ENCODE assay signal across 10 mouse cellular contexts in the genomic region with DNA sequence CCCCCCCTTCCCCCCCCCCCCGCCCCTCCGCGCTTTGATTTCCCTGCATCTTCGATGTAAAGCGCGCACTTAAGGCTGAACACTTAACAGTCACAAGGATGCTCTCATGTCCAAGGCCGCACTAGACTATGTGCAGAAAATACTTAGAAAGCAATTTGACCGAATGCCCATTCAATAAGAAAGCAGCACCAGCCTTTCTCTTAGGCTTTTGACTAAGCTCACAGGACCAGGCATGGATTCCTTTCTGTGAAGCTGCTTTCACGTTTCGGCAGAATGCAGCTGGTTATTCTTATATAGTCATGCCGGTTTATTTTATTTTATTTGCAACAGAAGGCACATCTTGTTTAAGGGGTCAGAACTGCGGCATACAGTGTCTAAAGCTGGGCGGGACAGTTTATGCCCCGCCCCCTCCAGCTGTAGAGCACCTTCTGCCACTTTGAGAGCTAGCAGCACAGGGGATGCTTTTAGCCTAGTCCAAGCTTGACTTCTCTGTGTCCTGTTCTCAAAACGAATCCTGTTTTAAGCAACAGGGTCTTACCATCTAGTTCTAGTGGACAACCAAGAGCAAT. TPM values are rescaled to one million over a fixed set of nuclear protein-coding genes. Genes with fewer than 3 reads are reported as not detected.
DNase-seq lines count a peak whose midpoint lies in the region; ATAC-seq and TF ChIP-seq lines count a peak whose summit lies in the region.
"Had no signal": no experiment of that assay in that cellular context is flagged by ENCODE, and none has a peak within 500 bp of the region (broad histone marks: within the 10 kb centered on the region; RNA-seq: fewer than 3 reads in every experiment).

No protein-coding gene starts in this region.

- WGBS in forebrain, embryonic 14.5 days = 18% methylated on average over 15 of the region's 15 CpGs
- 23% methylated on average over 15 of the region's 15 CpGs for WGBS in liver, embryonic 15.5 days (ENCODE audit: insufficient replicate concordance)
- WGBS in stomach, postnatal 0 days = 19% methylated on average over 15 of the region's 15 CpGs

- H3K4me1 ChIP-seq in forebrain, embryonic 14.5 days (ENCODE audit: control insufficient read depth, insufficient read depth, low read length) = no peaks in the 10 kb centered on the region
- H3K4me1 ChIP-seq in liver, embryonic 15.5 days (replicated peaks) = no peaks in the 10 kb centered on the region
- H3K4me1 ChIP-seq in stomach, postnatal 0 days (replicated peaks; ENCODE audit: control insufficient read depth, insufficient read depth) = no peaks in the 10 kb centered on the region

- H3K4me2 ChIP-seq in forebrain, embryonic 14.5 days (ENCODE audit: low read length) = peak overlapping the region; percentile 34
- peak overlapping the region; percentile 9; the same call in 1 of the 2 replicates for H3K4me2 ChIP-seq in liver, embryonic 15.5 days
- peak overlapping the region; percentile 29 for H3K4me2 ChIP-seq in stomach, postnatal 0 days (replicated peaks; ENCODE audit: low read depth)

- H3K4me3 ChIP-seq in forebrain, embryonic 14.5 days (ENCODE audit: low read depth, low read length) = peak overlapping the region; percentile 17
- H3K4me3 ChIP-seq in liver, embryonic 15.5 days (replicated peaks) = no peak overlapping the region
- H3K4me3 ChIP-seq in stomach, postnatal 0 days (ENCODE audit: low read depth, low read length) = no peak overlapping the region
- H3K4me3 ChIP-seq: gastrocnemius, adult 2 months had no signal

- TF ChIP-seq EP300 in stomach, postnatal 0 days (optimal IDR thresholded peaks at IDR 0.05) = no peak

- no peaks in the 10 kb centered on the region for H3K9me3 ChIP-seq in forebrain, embryonic 14.5 days (replicated peaks; ENCODE audit: control insufficient read depth, low read length)
- H3K9me3 ChIP-seq in liver, embryonic 15.5 days (replicated peaks) = no peaks in the 10 kb centered on the region
- no peaks in the 10 kb centered on the region for H3K9me3 ChIP-seq in stomach, postnatal 0 days (ENCODE audit: control insufficient read depth, low read length)

- peaks cover 3% of the 10 kb centered on the region; the same call in 1 of the 2 replicates for H3K27me3 ChIP-seq in forebrain, embryonic 14.5 days (replicated peaks; ENCODE audit: control insufficient read depth, insufficient read depth, low read length)
- no peaks in the 10 kb centered on the region for H3K27me3 ChIP-seq in liver, embryonic 15.5 days
- H3K27me3 ChIP-seq in stomach, postnatal 0 days (ENCODE audit: control insufficient read depth, insufficient read depth, low read length) = no peaks in the 10 kb centered on the region

- H3K9ac ChIP-seq in forebrain, embryonic 14.5 days (ENCODE audit: low read length) = no peak overlapping the region
- no peak overlapping the region for H3K9ac ChIP-seq in liver, embryonic 15.5 days
- H3K9ac ChIP-seq in stomach, postnatal 0 days (ENCODE audit: low read length) = no peak overlapping the region

- H3K36me3 ChIP-seq in forebrain, embryonic 14.5 days (ENCODE audit: control insufficient read depth, insufficient read depth, low read length) = no peaks in the 10 kb centered on the region
- no peaks in the 10 kb centered on the region for H3K36me3 ChIP-seq in liver, embryonic 15.5 days (replicated peaks)
- no peaks in the 10 kb centered on the region for H3K36me3 ChIP-seq in stomach, postnatal 0 days (ENCODE audit: control insufficient read depth, insufficient read depth, low read length)

- peak; percentile 2 for DNase-seq in lung, postnatal 14 days
- no peak for DNase-seq in lung, postnatal 25 days (ENCODE audit: low spot score)
- peak; percentile 42 for DNase-seq in forebrain, embryonic 14.5 days (ENCODE audit: low spot score)
- no peak for DNase-seq in stomach, postnatal 0 days (ENCODE audit: low spot score)
- DNase-seq in cerebellum, adult 9-10 months = no peak
- no peak for DNase-seq in cerebellum, postnatal 4 days (ENCODE audit: low spot score in 2 of 2)
- no peak for DNase-seq in c-Kit-positive CD71-positive TER-119-positive erythroid progenitor cells, embryonic 14.5 days (ENCODE audit: low spot score)
- DNase-seq: gastrocnemius, adult 2 months had no signal

- no peak for TF ChIP-seq CTCF in stomach, postnatal 0 days (IDR thresholded peaks at IDR 0.05; ENCODE audit: low read depth)

- H3K27ac ChIP-seq in forebrain, embryonic 14.5 days (ENCODE audit: low read depth, low read length) = no peak overlapping the region
- H3K27ac ChIP-seq in liver, embryonic 15.5 days (replicated peaks) = no peak overlapping the region
- no peak overlapping the region for H3K27ac ChIP-seq in stomach, postnatal 0 days (replicated peaks)
- H3K27ac ChIP-seq: gastrocnemius, adult 2 months had no signal

- ATAC-seq in forebrain, embryonic 14.5 days = peak; percentile 71
- ATAC-seq in liver, embryonic 15.5 days (ENCODE audit: insufficient read depth) = no peak
- ATAC-seq in stomach, postnatal 0 days (ENCODE audit: low FRiP score, low TSS enrichment) = no peak

RNA-seq across cellular contexts. Expression of a gene that starts 30.8 kb away (rescaled TPM):
- polyA plus RNA-seq in forebrain, embryonic 14.5 days (2014; fragmentation: Nextera tagmentation; extraction: Ambion mirVana) = 0.41 and 0.44 TPM in 2 replicates
- 0.70 and 0.88 TPM in 2 replicates for polyA plus RNA-seq in liver, embryonic 15.5 days (2015; fragmentation: Nextera tagmentation; extraction: Ambion mirVana)
- 2.4 and 2.9 TPM in 2 replicates for polyA plus RNA-seq in stomach, postnatal 0 days (2015; fragmentation: Nextera tagmentation; extraction: Ambion mirVana)

RNA-seq across cellular contexts. Expression of a gene that starts 48.6 kb away (rescaled TPM):
- not detected in 2 replicates for polyA plus RNA-seq in forebrain, embryonic 14.5 days (2014; fragmentation: Nextera tagmentation; extraction: Ambion mirVana)
- 0.15 TPM in 1 of 2 replicates, not detected in the other for polyA plus RNA-seq in liver, embryonic 15.5 days (2015; fragmentation: Nextera tagmentation; extraction: Ambion mirVana)
- polyA plus RNA-seq in stomach, postnatal 0 days (2015; fragmentation: Nextera tagmentation; extraction: Ambion mirVana) = not detected in 2 replicates
- polyA plus RNA-seq: liver, embryonic 16.5 days had no signal

Comparison
In these comparisons a context has a peak if more than half of its experiments do, and no peak if none do; other contexts are left out.
1. DNase-seq: peak in lung, postnatal 14 days (single experiment) and forebrain, embryonic 14.5 days (single experiment); none in lung, postnatal 25 days (single experiment), stomach, postnatal 0 days (single experiment), cerebellum, adult 9-10 months (single experiment), cerebellum, postnatal 4 days (0 of 2) and c-Kit-positive CD71-positive TER-119-positive erythroid progenitor cells, embryonic 14.5 days (single experiment).
2. Peak in every context shown above with its lines, with median percentiles within 50 percentile points of each other: H3K4me2 ChIP-seq.